Mouse (Mus musculus) heart, postnatal 25 days (tissue): Measurements from ENCODE around the gene Plekhf1. TPM values are rescaled to one million over a fixed set of nuclear protein-coding genes. Genes with fewer than 3 reads are reported as not detected.

Source experiments
- total RNA-seq, 2 experiments: library from RNA; stranded (reverse); gene quantifications; 2 replicates each; pipeline ENCODE4 v1.2.3; 2021

Gene Plekhf1
- total RNA-seq, 2 experiments from 2014 or later = 9.5 to 9.9 TPM

Other genes with a start within 250 kb of the Plekhf1 start
- 10 to 100 TPM; 15.4 to 17.4 TPM for gene Uri1, start 204.5 kb downstream of the Plekhf1 start, total RNA-seq
- gene Ccne1, start 120.5 kb downstream of the Plekhf1 start, total RNA-seq = 1 to 10 TPM; 1.2 to 1.3 TPM
- gene 1600014C10Rik, start 44.8 kb downstream of the Plekhf1 start, total RNA-seq = 10 to 100 TPM; 30.7 to 34.4 TPM
- 10 to 100 TPM; 11.7 to 12.5 TPM for gene Pop4, start 43.4 kb upstream of the Plekhf1 start, total RNA-seq